Comparison of ENCODE assay signal across 35 mouse cellular contexts in genomic region chr4:63345261-63345660, GRCm38 (mm10). TPM values are rescaled to one million over a fixed set of nuclear protein-coding genes. Genes with fewer than 3 reads are reported as not detected.
DNase-seq lines count a peak whose midpoint lies in the region; ATAC-seq and TF ChIP-seq lines count a peak whose summit lies in the region.
"Had no signal": no experiment of that assay in that cellular context is flagged by ENCODE, and none has a peak within 500 bp of the region (broad histone marks: within the 10 kb centered on the region; RNA-seq: fewer than 3 reads in every experiment).

No protein-coding gene starts in this region.

- TF ChIP-seq EP300 in stomach, postnatal 0 days (optimal IDR thresholded peaks at IDR 0.05) = no peak

- H3K4me3 ChIP-seq in stomach, embryonic 14.5 days (ENCODE audit: low read depth, low read length) = no peak overlapping the region
- H3K4me3 ChIP-seq in stomach, postnatal 0 days (ENCODE audit: low read depth, low read length) = no peak overlapping the region
- H3K4me3 ChIP-seq in stomach, embryonic 16.5 days (replicated peaks; ENCODE audit: low read length) = no peak overlapping the region
- H3K4me3 ChIP-seq: embryonic facial prominence, embryonic 10.5 days; embryonic facial prominence, embryonic 13.5 days; erythroblast, embryonic 14.5 days; gastrocnemius, adult 2 months; heart, embryonic 10.5 days; heart, embryonic 13.5 days had no signal

- H3K27me3 ChIP-seq in stomach, embryonic 14.5 days (ENCODE audit: control insufficient read depth, insufficient read depth, low read length) = no peaks in the 10 kb centered on the region
- H3K27me3 ChIP-seq in stomach, postnatal 0 days (ENCODE audit: control insufficient read depth, insufficient read depth, low read length) = no peaks in the 10 kb centered on the region
- no peaks in the 10 kb centered on the region for H3K27me3 ChIP-seq in stomach, embryonic 16.5 days (ENCODE audit: control insufficient read depth, insufficient read depth, low read length)
- H3K27me3 ChIP-seq: embryonic facial prominence, embryonic 13.5 days; heart, embryonic 13.5 days had no signal

- H3K27ac ChIP-seq in stomach, embryonic 14.5 days (ENCODE audit: low read length) = 0 out of 2 replicates have a peak overlapping the region, but pooled peaks have one; percentile 4
- H3K27ac ChIP-seq in stomach, postnatal 0 days (replicated peaks) = no peak overlapping the region
- H3K27ac ChIP-seq in stomach, embryonic 16.5 days (ENCODE audit: low read length) = peak overlapping the region; percentile 50
- H3K27ac ChIP-seq: embryonic facial prominence, embryonic 10.5 days; embryonic facial prominence, embryonic 13.5 days; gastrocnemius, adult 2 months; heart, embryonic 10.5 days; heart, embryonic 13.5 days; hindbrain, embryonic 14.5 days; hindbrain, postnatal 0 days had no signal

- no peak for TF ChIP-seq CTCF in stomach, postnatal 0 days (IDR thresholded peaks at IDR 0.05; ENCODE audit: low read depth)

- no peaks in the 10 kb centered on the region for H3K36me3 ChIP-seq in stomach, embryonic 14.5 days (ENCODE audit: control insufficient read depth, insufficient read depth, low read length)
- H3K36me3 ChIP-seq in stomach, postnatal 0 days (ENCODE audit: control insufficient read depth, insufficient read depth, low read length) = no peaks in the 10 kb centered on the region
- H3K36me3 ChIP-seq in stomach, embryonic 16.5 days (ENCODE audit: control insufficient read depth, insufficient read depth, low read length) = no peaks in the 10 kb centered on the region
- H3K36me3 ChIP-seq: embryonic facial prominence, embryonic 10.5 days; embryonic facial prominence, embryonic 13.5 days; heart, embryonic 10.5 days; heart, embryonic 13.5 days had no signal

- peak; percentile 24; the same call in 1 of the 2 replicates for ATAC-seq in stomach, embryonic 14.5 days (ENCODE audit: insufficient number of reproducible peaks, insufficient read depth, low FRiP score, low read depth)
- no peak for ATAC-seq in stomach, postnatal 0 days (ENCODE audit: low FRiP score, low TSS enrichment)
- no peak for ATAC-seq in stomach, embryonic 16.5 days (ENCODE audit: insufficient read depth, low FRiP score)
- ATAC-seq: CD4-positive, CD25-positive, alpha-beta regulatory T cell, adult 4 months; forebrain, embryonic 14.5 days; forebrain, postnatal 0 days; hindbrain, postnatal 0 days; inflammation-experienced regulatory T-cells, adult 6 months had no signal

- peak; percentile 84 for DNase-seq in heart, adult 11 months
- DNase-seq in heart, adult 9 months (ENCODE audit: low spot score in 2 of 2) = no peak
- DNase-seq in stomach, postnatal 0 days (ENCODE audit: low spot score) = no peak
- no peak for DNase-seq in ovary, postnatal 14 days (ENCODE audit: low spot score)
- DNase-seq: adrenal gland, adult 8-10 months; adrenal gland, postnatal 25 days; cerebellum, adult 11-12 months; cerebellum, adult 8-10 months; cerebellum, postnatal 10 days; cerebellum, postnatal 36 days; embryo, embryonic 11 days; forebrain, postnatal 0 days; gastrocnemius, postnatal 25 days; heart, adult 18-20 months; heart, postnatal 14 days; heart, postnatal 4 days had no signal

- no peak overlapping the region for H3K4me2 ChIP-seq in stomach, embryonic 14.5 days (replicated peaks; ENCODE audit: low read depth, low read length)
- no peak overlapping the region for H3K4me2 ChIP-seq in stomach, postnatal 0 days (replicated peaks; ENCODE audit: low read depth)
- no peak overlapping the region for H3K4me2 ChIP-seq in stomach, embryonic 16.5 days (ENCODE audit: low read depth, low read length)
- H3K4me2 ChIP-seq: embryonic facial prominence, embryonic 13.5 days; heart, embryonic 13.5 days; hindbrain, embryonic 14.5 days had no signal

- H3K9me3 ChIP-seq in stomach, embryonic 14.5 days (ENCODE audit: control insufficient read depth, low read depth, low read length) = no peaks in the 10 kb centered on the region
- H3K9me3 ChIP-seq in stomach, postnatal 0 days (ENCODE audit: control insufficient read depth, low read length) = no peaks in the 10 kb centered on the region
- no peaks in the 10 kb centered on the region for H3K9me3 ChIP-seq in stomach, embryonic 16.5 days (replicated peaks; ENCODE audit: control insufficient read depth, low read length)
- H3K9me3 ChIP-seq: embryonic facial prominence, embryonic 10.5 days; embryonic facial prominence, embryonic 13.5 days; heart, embryonic 10.5 days; heart, embryonic 13.5 days had no signal

- no peak overlapping the region for H3K9ac ChIP-seq in stomach, embryonic 14.5 days (replicated peaks; ENCODE audit: low read depth, low read length)
- H3K9ac ChIP-seq in stomach, postnatal 0 days (ENCODE audit: low read length) = no peak overlapping the region
- no peak overlapping the region for H3K9ac ChIP-seq in stomach, embryonic 16.5 days (ENCODE audit: low read length)
- H3K9ac ChIP-seq: embryonic facial prominence, embryonic 13.5 days; forebrain, postnatal 0 days; heart, embryonic 13.5 days; hindbrain, embryonic 14.5 days had no signal

- H3K4me1 ChIP-seq in stomach, embryonic 14.5 days (ENCODE audit: control insufficient read depth, insufficient read depth, low read length) = no peaks in the 10 kb centered on the region
- H3K4me1 ChIP-seq in stomach, postnatal 0 days (replicated peaks; ENCODE audit: control insufficient read depth, insufficient read depth) = no peaks in the 10 kb centered on the region
- 0 out of 2 replicates have a peak, but pooled peaks cover 7% of the 10 kb centered on the region for H3K4me1 ChIP-seq in stomach, embryonic 16.5 days (ENCODE audit: control insufficient read depth, insufficient read depth, low read length)
- H3K4me1 ChIP-seq: embryonic facial prominence, embryonic 10.5 days; heart, embryonic 10.5 days; heart, embryonic 13.5 days had no signal

RNA-seq across cellular contexts. Expression of gene Orm1, which starts 0.9 kb away (rescaled TPM):
- polyA plus RNA-seq in stomach, embryonic 14.5 days (2014; fragmentation: Nextera tagmentation; extraction: Ambion mirVana) = not detected in 2 replicates
- polyA plus RNA-seq in stomach, postnatal 0 days (2015; fragmentation: Nextera tagmentation; extraction: Ambion mirVana) = 16.3 and 17.4 TPM in 2 replicates
- 0.23 TPM in 1 of 2 replicates, not detected in the other for polyA plus RNA-seq in stomach, embryonic 16.5 days (2015; fragmentation: Nextera tagmentation; extraction: Ambion mirVana)
- polyA plus RNA-seq: brain, embryonic 14.5 days; CD4-positive, CD25-positive, alpha-beta regulatory T cell, adult 4 months; cortical plate, adult 2 months; embryonic facial prominence, embryonic 10.5 days; embryonic facial prominence, embryonic 13.5 days; erythroblast, embryonic 14.5 days; forebrain, embryonic 14.5 days; forebrain, postnatal 0 days; heart, embryonic 10.5 days; heart, embryonic 13.5 days; heart, embryonic 16.5 days; hindbrain, embryonic 11.5 days; hindbrain, embryonic 14.5 days; hindbrain, postnatal 0 days; inflammation-experienced regulatory T-cells, adult 6 months had no signal

RNA-seq across cellular contexts. Expression of gene Orm3, which starts 10.7 kb away (rescaled TPM):
- not detected in 2 replicates for polyA plus RNA-seq in stomach, embryonic 14.5 days (2014; fragmentation: Nextera tagmentation; extraction: Ambion mirVana)
- not detected in 2 replicates for polyA plus RNA-seq in stomach, postnatal 0 days (2015; fragmentation: Nextera tagmentation; extraction: Ambion mirVana)
- polyA plus RNA-seq in stomach, embryonic 16.5 days (2015; fragmentation: Nextera tagmentation; extraction: Ambion mirVana) = not detected in 2 replicates
- polyA plus RNA-seq: brain, embryonic 14.5 days; C2C12; cortical plate, adult 2 months; embryonic facial prominence, embryonic 10.5 days; embryonic facial prominence, embryonic 13.5 days; erythroblast, embryonic 14.5 days; forebrain, embryonic 14.5 days; forebrain, postnatal 0 days; frontal cortex, adult 2 months; heart, embryonic 10.5 days; heart, embryonic 13.5 days; heart, embryonic 16.5 days; hindbrain, embryonic 11.5 days; hindbrain, embryonic 14.5 days; hindbrain, postnatal 0 days had no signal

RNA-seq across cellular contexts. Expression of gene Orm2, which starts 17.0 kb away (rescaled TPM):
- polyA plus RNA-seq in stomach, embryonic 14.5 days (2014; fragmentation: Nextera tagmentation; extraction: Ambion mirVana) = not detected in 2 replicates
- not detected in 2 replicates for polyA plus RNA-seq in stomach, postnatal 0 days (2015; fragmentation: Nextera tagmentation; extraction: Ambion mirVana)
- not detected in 2 replicates for polyA plus RNA-seq in stomach, embryonic 16.5 days (2015; fragmentation: Nextera tagmentation; extraction: Ambion mirVana)
- polyA plus RNA-seq: brain, embryonic 14.5 days; C2C12; cortical plate, adult 2 months; embryonic facial prominence, embryonic 10.5 days; embryonic facial prominence, embryonic 13.5 days; erythroblast, embryonic 14.5 days; forebrain, embryonic 14.5 days; forebrain, postnatal 0 days; frontal cortex, adult 2 months; heart, embryonic 10.5 days; heart, embryonic 13.5 days; heart, embryonic 16.5 days; hindbrain, embryonic 11.5 days; hindbrain, embryonic 14.5 days; hindbrain, postnatal 0 days had no signal

RNA-seq across cellular contexts. Expression of gene Akna, which starts 57.9 kb away (rescaled TPM):
- polyA plus RNA-seq in stomach, embryonic 14.5 days (2014; fragmentation: Nextera tagmentation; extraction: Ambion mirVana) = 6.9 and 7.0 TPM in 2 replicates
- polyA plus RNA-seq in stomach, postnatal 0 days (2015; fragmentation: Nextera tagmentation; extraction: Ambion mirVana) = 2.0 and 2.2 TPM in 2 replicates
- 6.2 and 7.0 TPM in 2 replicates for polyA plus RNA-seq in stomach, embryonic 16.5 days (2015; fragmentation: Nextera tagmentation; extraction: Ambion mirVana)

Comparison
In these comparisons a context has a peak if more than half of its experiments do, and no peak if none do; other contexts are left out.
1. RNA of gene Orm1, which starts 0.9 kb away (polyA plus RNA-seq): 16.3 to 17.4 TPM in stomach, postnatal 0 days; 0.23 TPM in stomach, embryonic 16.5 days and not detected in stomach, embryonic 14.5 days; every median in the first group is over 10 times any median in the second.